Mouse (Mus musculus): ENCODE data around the gene Trp53.
"Not testable (repeated sequence)": the region's sequence is repeated elsewhere in the genome, so short reads cannot be mapped to it uniquely, and the experiment has no call there.

Trp53 gene

DNA sequence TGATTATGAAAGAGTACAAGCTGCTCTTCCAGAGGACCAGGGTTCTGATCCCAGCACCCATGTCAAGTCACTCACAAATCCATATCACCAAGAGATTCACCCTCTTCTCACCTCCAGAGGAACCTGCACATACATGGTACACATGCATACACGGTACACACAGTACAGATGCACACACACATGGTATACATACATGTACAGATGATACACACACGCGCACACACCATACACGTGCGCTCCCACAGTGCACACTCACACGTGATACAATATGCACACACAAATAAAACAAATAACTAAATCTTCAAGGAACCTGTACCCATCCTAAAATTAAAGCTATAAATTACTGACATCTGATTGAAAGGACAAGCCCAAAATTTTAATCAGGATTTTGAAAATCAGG is 14.7 kb downstream of the Trp53 start:
- no peak for DNase-seq (ENCODE audit: low read depth, low spot score)

DNA sequence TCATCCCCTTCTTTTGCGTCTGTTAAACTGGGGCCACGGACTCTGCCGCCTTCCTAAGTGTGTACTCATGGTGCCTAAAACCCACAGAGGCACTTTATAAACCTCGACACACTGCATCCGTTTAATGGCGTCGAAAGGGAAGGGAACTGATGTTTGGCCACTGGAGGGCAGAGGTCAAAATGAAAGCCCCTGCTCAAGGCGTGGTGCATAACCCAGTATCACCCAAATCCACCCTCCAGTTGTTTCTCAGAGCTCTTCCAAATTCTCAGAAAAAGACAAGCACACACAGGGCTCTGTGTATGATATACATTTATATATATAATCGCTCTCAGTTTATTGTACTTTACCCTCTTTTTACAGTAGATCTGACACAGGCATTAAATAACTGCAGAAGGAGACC is 19.3 kb downstream of the Trp53 start:
- DNase-seq (ENCODE audit: low read depth, low spot score) = no peak

DNA sequence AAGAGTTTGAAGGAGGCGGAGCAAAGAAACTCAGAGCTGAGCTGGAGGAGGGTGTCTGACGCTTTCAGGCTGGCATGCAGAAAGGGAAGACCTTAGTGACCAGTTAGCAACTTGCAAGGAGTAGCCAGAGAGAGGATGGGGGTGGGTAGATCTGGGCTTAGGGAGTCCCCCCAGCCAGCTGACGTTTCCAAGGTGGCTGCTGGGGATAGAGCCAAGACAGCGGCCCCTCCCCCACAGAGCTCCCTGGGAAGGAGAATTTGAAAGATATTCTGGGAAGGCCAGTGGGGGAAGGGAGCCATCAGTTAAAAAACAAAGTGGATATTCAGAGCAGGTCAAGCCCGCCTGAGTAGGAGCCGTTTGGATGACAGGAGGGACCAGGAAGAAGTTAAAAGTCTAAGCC is 19.9 kb downstream of the Trp53 start:
- no peak for DNase-seq (ENCODE audit: low read depth, low spot score)

DNA sequence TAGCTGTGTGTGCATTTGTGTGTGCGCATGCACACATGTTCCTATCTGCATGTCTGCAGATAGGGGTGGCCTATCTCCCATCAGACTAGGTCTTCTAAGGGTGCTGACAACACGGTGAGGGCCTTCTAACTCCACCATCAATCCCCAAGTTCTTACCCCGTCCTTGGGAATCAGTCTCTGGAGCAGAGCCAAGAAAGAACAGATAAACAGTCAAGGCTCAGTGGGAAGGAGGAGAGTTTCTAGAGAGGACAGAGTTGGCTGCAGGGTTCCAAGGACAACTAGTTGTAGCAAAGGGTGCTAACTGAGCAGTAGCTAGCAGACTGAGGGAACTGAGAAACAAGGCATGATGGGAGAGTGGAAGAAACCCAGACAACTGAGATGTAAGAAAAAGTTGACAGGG is 21.6 kb downstream of the Trp53 start:
- DNase-seq (ENCODE audit: low read depth, low spot score) = no peak

DNA sequence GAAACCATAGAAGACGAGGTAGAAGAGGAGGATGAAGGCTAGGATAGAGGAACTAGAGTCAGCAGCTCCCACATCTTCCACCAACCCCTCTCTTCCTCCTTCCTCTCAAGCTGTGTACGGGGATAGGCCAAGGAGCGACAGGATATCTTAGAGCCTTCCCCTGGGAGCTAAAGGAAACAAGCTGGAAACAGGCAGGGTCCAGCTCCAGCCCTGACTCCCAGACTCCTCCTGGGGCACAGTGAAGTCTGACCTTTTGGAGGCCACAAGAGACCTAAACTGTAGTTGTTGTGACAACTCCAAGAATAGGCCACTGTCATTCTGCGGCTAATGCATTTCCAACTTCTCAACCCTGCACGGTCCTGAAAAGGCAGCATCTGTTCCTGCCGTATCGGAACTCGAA is 23.4 kb downstream of the Trp53 start:
- DNase-seq (ENCODE audit: low read depth, low spot score) = no peak

DNA sequence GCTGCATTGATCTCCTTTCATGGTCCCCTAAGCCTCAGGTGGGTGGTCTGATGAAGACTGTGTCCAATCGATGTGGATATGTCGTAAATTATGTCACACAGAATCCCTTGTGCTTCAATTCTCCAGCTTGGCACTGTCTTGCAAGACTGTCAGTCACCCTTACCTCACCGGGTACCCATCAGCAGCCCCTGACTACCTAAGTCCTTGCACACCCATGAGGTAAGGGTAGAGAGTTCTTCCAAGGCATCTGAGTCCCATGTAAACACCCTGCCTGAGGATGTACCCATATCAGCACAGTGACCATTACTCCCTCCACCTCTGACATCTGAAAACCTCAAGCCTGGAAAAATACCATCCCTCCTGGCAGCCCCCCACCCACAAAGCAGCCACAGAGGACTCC is 24.2 kb downstream of the Trp53 start:
- no peak for DNase-seq (ENCODE audit: low read depth, low spot score)

DNA sequence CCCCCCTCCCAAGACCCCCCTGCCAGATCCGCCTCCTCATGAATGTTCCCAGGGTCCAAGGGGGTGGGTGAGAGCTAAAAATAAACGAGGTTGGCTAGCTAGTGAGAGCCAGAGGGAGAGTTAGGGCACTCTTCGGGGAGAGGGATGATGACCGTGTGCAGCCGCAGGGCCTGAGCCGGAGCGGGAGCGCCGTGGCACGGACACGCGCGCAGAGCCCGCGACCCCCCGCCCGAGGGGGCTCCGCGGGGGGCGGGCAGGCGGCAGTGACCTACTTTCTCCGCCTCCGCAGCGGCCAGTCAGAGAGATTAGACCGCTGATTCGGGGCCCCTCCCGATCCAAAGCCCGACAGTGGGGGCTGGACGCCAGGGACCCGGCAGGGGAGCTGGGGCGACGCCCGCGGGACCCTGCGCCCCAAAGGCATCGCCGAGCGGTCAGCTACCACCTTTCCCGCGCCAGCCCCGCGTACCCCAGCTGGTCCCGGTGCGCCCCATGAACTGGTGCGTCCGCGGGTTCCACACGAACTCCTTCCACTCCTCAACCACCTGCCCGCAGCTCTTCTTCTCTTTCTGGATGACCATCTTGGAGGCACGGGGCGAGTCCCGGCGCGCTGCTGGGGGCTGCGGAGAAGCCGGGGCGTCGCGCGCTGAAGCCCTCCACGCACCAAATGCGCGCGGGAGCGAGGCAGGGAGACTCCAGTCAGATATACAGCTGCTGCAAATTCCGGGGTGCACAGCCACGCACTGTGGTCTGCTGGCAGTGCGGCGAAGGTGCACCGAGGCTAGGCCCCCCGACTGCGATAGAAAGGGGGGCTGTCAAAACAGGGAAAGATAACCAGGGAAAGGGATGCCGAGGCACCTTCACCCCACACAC is 24.9 kb downstream of the Trp53 start:
- no peak for DNase-seq (ENCODE audit: low read depth, low spot score)

DNA sequence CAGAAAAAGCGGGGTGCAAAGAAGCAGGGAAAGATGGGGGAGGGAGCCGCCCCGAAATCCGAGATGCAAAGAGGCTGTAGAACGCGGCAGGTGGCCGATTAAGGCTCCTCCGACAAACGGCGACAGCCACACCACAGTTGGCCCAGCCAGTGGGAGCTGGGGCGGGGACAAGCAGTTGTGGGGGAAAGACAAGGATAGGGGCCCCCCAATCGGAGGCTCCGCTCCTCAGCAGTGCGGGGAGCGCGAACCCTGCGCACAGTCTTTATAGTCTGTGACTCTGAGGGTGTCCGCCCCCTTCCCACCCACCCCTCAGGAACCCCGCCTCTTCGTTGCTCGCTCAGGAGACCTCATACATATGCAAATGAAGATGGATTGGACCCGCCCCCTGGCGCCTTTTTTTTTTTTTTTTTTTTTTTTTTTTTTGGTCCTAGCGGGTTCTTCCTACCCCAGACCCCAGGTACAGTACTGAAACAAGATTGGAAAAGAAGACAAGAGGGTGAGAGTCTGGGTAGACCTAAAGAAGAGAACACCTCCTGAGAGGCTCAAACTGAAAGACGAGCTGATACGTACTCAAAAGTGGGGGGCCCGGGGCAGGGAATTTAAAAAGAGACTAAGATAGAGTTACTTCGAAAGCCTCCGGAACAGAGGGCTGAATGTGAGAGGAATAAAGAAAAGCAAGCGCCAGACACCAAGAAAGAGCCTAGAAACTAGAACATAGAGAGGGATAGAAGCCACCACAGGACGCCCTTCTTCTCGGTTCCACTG is 25.7 kb downstream of the Trp53 start, which contains the start of gene Atp1b2:
Gene Atp1b2 (minus strand): TSS at position 217 of the 765 bp plus-strand sequence.
- no peak for DNase-seq (ENCODE audit: low read depth, low spot score)

DNA sequence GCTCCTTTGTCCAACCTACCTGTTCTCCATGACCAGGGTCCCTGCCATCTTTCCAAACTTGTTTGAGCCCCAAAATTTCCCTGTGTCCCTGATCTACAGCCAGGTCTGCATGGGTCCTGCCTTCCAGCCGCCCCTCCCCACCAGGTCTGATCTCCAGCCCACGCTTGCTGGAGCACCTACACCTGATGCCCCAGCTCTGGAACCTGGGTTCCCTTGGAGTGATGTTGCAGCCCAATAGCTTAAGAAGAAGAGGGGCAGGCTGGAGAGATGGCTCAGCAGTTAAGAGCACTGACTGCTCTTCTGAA is 26.3 kb downstream of the Trp53 start:
- no peak for DNase-seq (ENCODE audit: low read depth, low spot score)

DNA sequence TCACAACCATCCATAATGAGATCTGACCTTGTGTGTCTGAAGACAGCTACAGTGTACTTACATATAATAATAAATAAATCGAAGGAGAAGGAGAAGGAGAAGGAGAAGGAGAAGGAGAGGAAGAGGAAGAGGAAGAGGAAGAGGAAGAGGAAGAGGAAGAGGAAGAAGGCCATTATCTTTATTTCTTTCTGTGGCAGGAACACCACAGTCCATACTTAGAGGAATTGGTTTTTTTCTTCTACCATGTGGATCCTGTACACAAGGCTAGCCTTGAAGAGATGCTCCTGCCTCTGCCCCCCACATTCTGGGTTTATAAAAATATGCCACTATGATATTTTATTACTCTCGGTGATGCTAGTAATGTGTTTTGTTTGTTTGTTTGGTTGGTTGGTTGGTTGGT is 26.7 kb downstream of the Trp53 start:
- no peak for DNase-seq (ENCODE audit: low read depth, low spot score)

DNA sequence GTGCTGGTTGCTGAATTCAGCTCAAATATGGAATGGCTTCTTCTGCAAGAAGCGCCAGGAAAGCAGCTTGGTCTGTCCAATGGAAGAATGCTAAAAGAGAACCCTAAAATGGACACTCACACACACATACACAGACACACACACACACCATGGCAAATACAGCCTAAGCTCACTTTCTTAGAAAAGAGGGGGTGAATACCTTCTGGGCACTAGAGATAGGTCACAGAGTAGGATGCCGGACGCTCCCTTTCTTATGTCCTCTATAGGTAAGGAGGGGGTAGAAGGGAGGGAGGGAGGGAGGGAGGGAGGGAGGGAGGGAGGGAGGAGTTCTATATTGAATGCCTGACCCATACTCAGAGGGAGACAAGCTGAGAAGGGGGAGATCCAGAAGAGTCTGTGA is 28.4 kb downstream of the Trp53 start:
- no peak for DNase-seq (ENCODE audit: low read depth, low spot score)

DNA sequence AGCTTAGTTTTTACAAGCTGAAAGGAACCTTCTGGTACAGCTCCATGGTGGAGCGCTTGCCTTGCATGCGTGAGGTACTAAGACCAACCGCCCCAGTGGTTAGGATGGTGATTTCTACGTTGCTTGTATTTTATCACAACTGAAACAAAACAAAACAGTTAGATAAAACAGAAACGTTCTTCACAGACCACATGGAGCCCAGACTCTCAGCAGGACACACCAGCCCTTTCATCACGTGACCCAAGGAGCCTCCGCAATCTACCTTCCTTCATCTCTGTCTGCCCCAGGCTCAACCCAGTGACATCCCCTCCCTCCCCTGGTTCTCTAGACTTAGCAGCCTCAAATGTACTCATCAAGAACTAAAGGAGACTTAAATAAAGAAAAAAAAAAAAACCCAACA is 29.3 kb downstream of the Trp53 start:
- no peak for DNase-seq (ENCODE audit: low read depth, low spot score)

DNA sequence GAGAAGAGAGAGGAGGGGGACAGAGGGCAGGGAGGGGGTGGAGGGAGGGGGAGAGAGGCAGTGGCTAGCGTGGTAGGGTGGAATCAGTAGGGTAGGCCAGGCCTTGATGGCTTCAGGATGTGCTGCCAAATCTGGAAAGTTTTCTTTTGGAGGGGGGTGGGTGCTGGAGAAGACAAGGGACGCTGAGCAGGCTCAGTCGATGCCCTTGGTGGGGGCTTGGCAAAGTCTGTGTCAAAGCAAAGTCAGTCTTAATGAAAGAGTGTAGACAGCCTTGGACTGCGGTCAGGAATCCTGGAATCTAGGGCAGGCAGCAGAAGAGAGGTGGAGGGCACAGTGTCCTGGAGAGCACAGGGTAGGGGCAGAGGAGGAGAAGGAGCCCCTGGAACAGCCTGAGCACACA is 30.7 kb downstream of the Trp53 start:
- no peak for DNase-seq (ENCODE audit: low read depth, low spot score)

DNA sequence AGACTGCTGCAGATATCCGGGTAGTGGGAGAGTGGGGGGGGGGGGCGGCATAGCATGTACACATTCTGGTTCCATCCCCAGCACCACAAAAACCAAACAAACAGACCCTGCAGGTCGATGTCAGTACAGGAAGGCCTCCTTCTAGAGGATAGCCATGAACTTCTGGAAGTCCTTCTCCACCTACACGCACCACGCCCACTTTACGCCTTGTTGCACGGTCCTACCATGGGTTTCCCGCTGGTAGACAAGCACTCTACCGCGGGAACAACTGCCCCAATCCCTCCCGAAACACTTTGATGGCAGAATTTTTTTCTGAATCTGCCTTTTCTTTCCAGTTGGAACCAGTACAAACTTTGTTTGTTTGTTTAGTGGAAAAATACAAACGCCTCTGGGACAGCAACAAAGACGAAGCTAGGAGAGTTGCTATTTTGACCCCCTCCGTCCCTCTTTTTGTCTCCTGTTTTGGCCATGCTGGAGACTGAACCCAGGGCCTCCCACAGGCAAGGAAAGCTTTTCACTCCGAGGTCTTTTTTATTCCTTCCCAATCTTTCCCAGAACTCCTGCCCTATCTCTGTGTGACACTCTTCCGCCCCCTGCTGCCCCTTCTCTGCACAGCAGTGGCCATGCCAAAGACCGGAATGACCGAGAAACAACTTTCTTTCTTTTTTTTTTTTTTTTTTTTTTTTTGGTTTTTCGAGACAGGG is 33.5 kb downstream of the Trp53 start:
- peak; percentile 92 for DNase-seq (ENCODE audit: low read depth, low spot score)

DNA sequence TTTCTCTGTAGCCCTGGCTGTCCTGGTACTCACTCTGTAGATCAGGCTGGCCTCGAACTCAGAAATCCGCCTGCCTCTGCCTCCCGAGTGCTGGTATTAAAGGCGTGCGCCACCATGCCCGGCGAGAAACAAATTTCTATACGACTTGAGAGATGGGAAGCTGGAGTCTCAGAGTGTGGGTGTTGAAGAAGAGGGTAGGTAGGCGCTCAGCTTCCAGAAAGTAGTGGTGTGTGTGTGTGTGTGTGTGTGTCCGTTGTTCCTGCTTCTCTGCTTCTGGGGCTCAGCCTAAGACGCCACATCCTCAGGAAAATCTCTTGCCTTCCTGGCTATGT is 34.1 kb downstream of the Trp53 start:
- DNase-seq (ENCODE audit: low read depth, low spot score) = not testable (repeated sequence)

DNA sequence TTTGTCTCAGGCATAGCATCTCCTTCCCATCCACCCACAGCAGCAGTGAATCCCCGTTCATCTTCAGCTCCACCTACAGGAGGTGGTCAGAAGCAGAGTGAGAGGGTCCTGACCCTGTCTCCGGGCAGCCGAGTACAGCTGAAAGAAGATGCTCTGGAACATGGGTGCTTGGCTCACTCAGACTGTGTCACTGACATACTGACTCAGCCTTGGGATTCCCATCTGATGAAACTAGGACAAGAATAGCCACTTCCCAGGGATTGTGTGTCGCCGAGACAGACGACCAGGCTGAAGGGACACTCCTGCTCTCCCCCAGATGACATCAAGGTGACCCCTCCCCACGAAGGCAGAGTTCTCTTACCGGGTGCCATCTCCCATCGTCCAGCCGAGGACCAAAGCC is 36.6 kb downstream of the Trp53 start:
- DNase-seq (ENCODE audit: low read depth, low spot score) = no peak

DNA sequence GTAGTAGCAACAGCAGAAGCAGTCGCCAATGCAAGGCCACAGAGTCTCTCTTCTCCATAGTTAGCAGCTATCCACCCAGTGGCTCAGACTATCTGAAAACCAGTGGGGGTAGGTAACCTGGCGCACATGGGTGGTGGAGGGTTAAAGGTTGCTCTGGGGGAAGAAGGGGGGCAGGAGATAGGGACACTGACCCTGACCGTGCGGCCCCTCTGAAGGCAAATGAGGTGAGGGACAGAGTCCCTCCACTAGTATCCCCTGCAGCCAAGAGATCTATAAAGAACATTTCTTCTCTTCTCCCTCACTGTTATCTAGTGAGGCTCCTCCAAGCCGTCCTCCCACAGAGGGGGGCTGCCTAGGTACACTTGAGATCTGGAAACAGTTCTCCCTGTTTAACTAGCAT is 37.6 kb downstream of the Trp53 start, which contains the start of gene Shbg:
Gene Shbg (minus strand): TSS at position 101 of the 400 bp plus-strand sequence.
- no peak for DNase-seq (ENCODE audit: low read depth, low spot score)

DNA sequence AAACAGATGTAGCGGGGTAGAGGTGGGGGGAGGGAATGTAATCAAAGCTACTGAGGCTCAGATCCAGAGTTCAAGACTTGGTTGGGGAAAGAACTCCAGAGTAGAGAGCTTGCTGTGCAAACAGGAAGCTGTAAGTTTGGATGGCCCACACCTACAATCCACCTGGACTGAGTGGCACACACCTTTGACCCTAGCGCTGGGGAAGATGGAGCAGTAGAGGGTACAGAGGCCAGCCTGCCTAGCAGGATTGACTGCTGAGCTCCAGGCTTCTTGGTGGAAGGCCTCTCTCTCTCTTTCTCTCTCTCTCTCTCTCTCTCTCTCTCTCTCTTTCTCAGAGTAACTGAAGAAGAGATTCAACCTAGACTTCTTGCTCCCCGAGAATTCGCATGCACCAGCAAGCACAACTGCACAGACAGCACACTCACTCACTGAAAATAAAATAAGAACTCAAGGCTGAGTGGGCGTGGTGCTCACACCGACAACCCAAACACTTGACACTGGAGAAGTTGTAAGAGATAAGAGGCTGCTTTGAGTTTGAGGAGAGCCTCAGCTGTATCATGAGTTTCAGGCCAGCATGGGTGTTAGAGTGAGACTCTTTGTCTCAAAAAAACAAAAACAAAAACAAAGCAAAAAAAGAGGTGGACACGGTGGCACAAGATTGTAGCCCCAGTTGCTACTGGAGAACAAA is 40.4 kb downstream of the Trp53 start:
- DNase-seq (ENCODE audit: low read depth, low spot score) = no peak

DNA sequence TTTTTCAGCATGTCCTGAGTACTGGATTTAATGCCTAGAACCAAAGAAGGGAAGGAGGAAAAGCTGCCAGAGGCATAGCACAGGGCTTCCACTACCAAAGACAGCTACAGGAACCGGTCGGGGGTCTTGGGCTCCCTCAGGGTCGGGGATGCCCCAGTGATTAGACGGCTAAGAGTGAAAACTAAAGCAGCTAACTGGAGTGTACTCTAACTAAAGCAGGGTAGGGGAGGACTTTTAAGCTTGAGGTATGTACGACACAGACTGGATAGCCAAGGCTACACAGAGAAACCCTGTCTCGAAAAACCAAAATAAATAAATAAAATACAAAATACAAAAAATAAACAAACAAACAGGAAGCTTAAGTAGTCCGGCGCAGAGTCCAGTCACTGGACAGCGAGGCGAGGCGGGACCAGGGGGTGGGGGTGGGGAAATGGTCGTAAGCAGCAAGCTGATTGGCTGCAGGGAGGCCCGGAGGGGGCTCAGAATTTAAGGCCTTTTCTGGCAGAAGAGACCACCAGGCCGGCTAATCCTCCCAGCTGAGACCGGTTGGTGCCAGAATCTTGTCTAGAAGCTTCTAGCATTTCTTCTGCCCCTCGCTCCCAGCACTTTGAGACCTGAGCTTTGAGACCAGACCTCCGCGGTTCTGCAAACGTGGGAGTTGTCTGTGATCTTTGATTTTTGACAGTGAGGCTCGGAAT is 41.6 kb downstream of the Trp53 start, which contains the start of gene Sat2:
Gene Sat2 (plus strand): TSS at position 454 of the 698 bp plus-strand sequence.
- DNase-seq (ENCODE audit: low read depth, low spot score) = peak; percentile 75

DNA sequence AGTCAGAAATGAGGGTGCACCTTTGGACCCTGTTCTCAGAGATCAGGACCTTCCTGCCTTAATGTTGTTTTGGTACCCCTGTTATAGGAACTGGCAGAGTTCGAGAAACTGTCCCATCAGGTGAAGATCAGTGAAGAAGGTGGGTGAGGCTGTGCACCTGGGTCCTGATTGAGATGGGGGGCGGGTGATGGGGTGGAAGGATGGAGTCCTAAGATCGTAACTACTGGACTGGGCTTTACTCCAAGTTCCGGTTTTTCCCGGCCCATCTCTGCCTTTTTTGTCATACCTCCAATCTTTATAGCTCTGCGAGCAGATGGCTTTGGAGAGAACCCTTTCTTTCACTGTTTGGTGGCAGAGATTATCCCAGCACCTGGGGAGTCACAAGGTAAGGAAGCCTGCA is 42.2 kb downstream of the Trp53 start:
- DNase-seq (ENCODE audit: low read depth, low spot score) = no peak

DNA sequence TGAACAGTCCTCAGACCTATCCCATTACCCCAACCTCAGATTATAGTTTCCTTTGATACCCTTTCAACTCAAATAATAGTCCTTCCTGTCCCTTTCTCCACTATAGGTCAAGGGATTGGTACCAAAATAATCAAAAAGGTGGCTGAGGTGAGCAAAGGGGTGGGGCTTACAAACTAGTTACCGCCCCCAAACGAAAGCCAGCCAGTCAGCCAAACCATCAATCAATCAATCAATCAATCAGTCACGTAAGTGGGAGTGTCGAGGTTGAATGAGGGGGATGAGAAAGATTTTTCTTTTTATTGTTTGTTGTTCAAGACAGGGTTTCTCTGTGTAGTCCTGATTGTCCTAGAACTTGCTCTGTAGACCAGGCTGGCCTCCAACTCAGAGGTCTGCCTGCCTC is 42.8 kb downstream of the Trp53 start:
- DNase-seq (ENCODE audit: low read depth, low spot score) = no peak

Measured in 3T3-L1 (cell line).